Mouse (Mus musculus) CH12.LX (cell line): ENCODE measurements around the gene Hoxb8. TPM values are rescaled to one million over a fixed set of nuclear protein-coding genes. Genes with fewer than 3 reads are reported as not detected.

Source experiments
- DNase-seq: peaks from one replicate; pipeline ENCODE4 v3.0.0-alpha.2; 2013; ENCODE audit errors: extremely low read depth
- H3K27ac ChIP-seq: 2 replicates; pipeline ENCODE4 v1.5.1; 2012; ENCODE audit warnings: low read depth, mild to moderate bottlenecking, control low read depth, moderate library complexity; ENCODE audit not compliant: insufficient read depth
- H3K27me3 ChIP-seq: replicated peaks from 2 replicates; pipeline ENCODE3; 2012; ENCODE audit warnings: inconsistent platforms
- H3K36me3 ChIP-seq, 2 experiments: replicated peaks in 1 of 2; 2 replicates each; pipeline versions ENCODE3 to v1.6.1; 2012; ENCODE audit warnings: inconsistent platforms in 1 of 2, low read length in 1 of 2, mild to moderate bottlenecking in 1 of 2, mixed read lengths in 1 of 2, moderate library complexity in 1 of 2; ENCODE audit not compliant: control insufficient read depth in 1 of 2, insufficient read depth in 1 of 2
- H3K4me1 ChIP-seq, 2 experiments: 2 replicates each; pipeline ENCODE4 v1.6.1; 2012; ENCODE audit warnings: inconsistent platforms in 1 of 2, moderate library complexity in 1 of 2; ENCODE audit not compliant: insufficient read depth in 2 of 2, control insufficient read depth in 1 of 2
- H3K4me2 ChIP-seq: 2 replicates; pipeline ENCODE4 v1.6.1; 2012; ENCODE audit warnings: low read depth, mild to moderate bottlenecking, control low read depth; ENCODE audit not compliant: poor library complexity, insufficient read depth, severe bottlenecking
- H3K4me3 ChIP-seq, 3 experiments: fragments of 150-350 bp in 1 of 3; sonication (generic) in 1 of 3; replicated peaks in 1 of 3; 2 replicates each; pipeline versions ENCODE3 to v1.5.1; 2011 to 2012; ENCODE audit warnings: low read depth in 2 of 3, low read length in 2 of 3, mild to moderate bottlenecking in 2 of 3, moderate library complexity in 2 of 3, control low read depth in 1 of 3, improper control_type of control experiment in 1 of 3, inconsistent platforms in 1 of 3, mixed read lengths in 1 of 3; ENCODE audit not compliant: poor library complexity in 1 of 3
- H3K79me2 ChIP-seq: replicated peaks from 2 replicates; pipeline ENCODE4 v1.6.1; 2012; ENCODE audit warnings: mild to moderate bottlenecking, moderate library complexity; ENCODE audit not compliant: control insufficient read depth, poor library complexity, insufficient read depth, severe bottlenecking; ENCODE audit errors: extremely low read depth
- H3K9ac ChIP-seq: 2 replicates; pipeline ENCODE4 v1.6.1; 2012; ENCODE audit warnings: low read depth, mild to moderate bottlenecking, control low read depth, moderate library complexity; ENCODE audit not compliant: insufficient read depth
- H3K9me3 ChIP-seq: replicated peaks from 2 replicates; pipeline ENCODE3; 2012; ENCODE audit warnings: low read length, inconsistent platforms, mixed read lengths
- CHD1 ChIP-seq: IDR thresholded peaks from 2 replicates; pipeline ENCODE4 v1.6.1; 2012; ENCODE audit warnings: low read depth, low read length, improper control_type of control experiment, inconsistent platforms
- CHD2 ChIP-seq: IDR thresholded peaks from 2 replicates; pipeline ENCODE4 v1.6.1; 2011; ENCODE audit warnings: low read length, improper control_type of control experiment
- E2F4 ChIP-seq: IDR thresholded peaks from 2 replicates; pipeline ENCODE4 v1.6.1; 2011; ENCODE audit warnings: low read depth, low read length, improper control_type of control experiment; ENCODE audit not compliant: insufficient replicate concordance
- EP300 ChIP-seq: IDR thresholded peaks from 2 replicates; pipeline ENCODE4 v1.6.1; 2011; ENCODE audit warnings: low read length, improper control_type of control experiment
- ETS1 ChIP-seq: conservative IDR thresholded peaks from 2 replicates; pipeline ENCODE4 v1.6.1; 2012; ENCODE audit warnings: low read depth, mild to moderate bottlenecking, inconsistent platforms, low read length, improper control_type of control experiment, moderate library complexity
- JUND ChIP-seq: conservative IDR thresholded peaks from 2 replicates; pipeline ENCODE4 v1.6.1; 2011; ENCODE audit warnings: low read depth, low read length, improper control_type of control experiment
- KAT2A ChIP-seq: IDR thresholded peaks from 2 replicates; pipeline ENCODE4 v1.6.1; 2012; ENCODE audit warnings: low read length, improper control_type of control experiment, inconsistent platforms; ENCODE audit not compliant: insufficient replicate concordance
- MAFK ChIP-seq: IDR thresholded peaks from 2 replicates; pipeline ENCODE4 v1.6.1; 2011; ENCODE audit warnings: low read length, improper control_type of control experiment; ENCODE audit not compliant: insufficient replicate concordance
- MEF2A ChIP-seq: IDR thresholded peaks from 2 replicates; pipeline ENCODE4 v1.6.1; 2014; ENCODE audit warnings: low read depth, mild to moderate bottlenecking, inconsistent platforms, low read length, improper control_type of control experiment, borderline replicate concordance
- MXI1 ChIP-seq: IDR thresholded peaks from 2 replicates; pipeline ENCODE4 v1.6.1; 2011; ENCODE audit warnings: mild to moderate bottlenecking, low read depth, low read length, improper control_type of control experiment
- NELFE ChIP-seq: IDR thresholded peaks from 2 replicates; pipeline ENCODE4 v1.6.1; 2011; ENCODE audit warnings: low read depth, low read length, improper control_type of control experiment
- NRF1 ChIP-seq: IDR thresholded peaks from 2 replicates; pipeline ENCODE4 v1.6.1; 2014; ENCODE audit warnings: low read depth, mild to moderate bottlenecking, inconsistent platforms, low read length, improper control_type of control experiment, moderate library complexity
- PAX5 ChIP-seq: IDR thresholded peaks from 2 replicates; pipeline ENCODE4 v1.6.1; 2012; ENCODE audit warnings: low read length, inconsistent platforms, mixed read lengths
- POLR2A ChIP-seq: IDR thresholded peaks from 2 replicates; pipeline ENCODE4 v1.6.1; 2011; ENCODE audit warnings: low read depth, mild to moderate bottlenecking, improper control_type of control experiment, low read length
- POLR2AphosphoS2 ChIP-seq: IDR thresholded peaks from 2 replicates; pipeline ENCODE4 v1.6.1; 2011; ENCODE audit warnings: low read depth, low read length, improper control_type of control experiment
- RAD21 ChIP-seq: IDR thresholded peaks from 2 replicates; pipeline ENCODE4 v1.6.1; 2011; ENCODE audit warnings: low read depth, mild to moderate bottlenecking, low read length, improper control_type of control experiment, moderate library complexity
- RCOR1 ChIP-seq: conservative IDR thresholded peaks from 2 replicates; pipeline ENCODE4 v1.6.1; 2012; ENCODE audit warnings: low read depth, mild to moderate bottlenecking, inconsistent platforms, low read length, improper control_type of control experiment
- SIN3A ChIP-seq: IDR thresholded peaks from 2 replicates; pipeline ENCODE4 v1.6.1; 2012; ENCODE audit warnings: low read length, improper control_type of control experiment, inconsistent platforms
- TBP ChIP-seq: conservative IDR thresholded peaks from 2 replicates; pipeline ENCODE4 v1.6.1; 2011; ENCODE audit warnings: low read depth, low read length, improper control_type of control experiment
- TCF12 ChIP-seq: IDR thresholded peaks from 2 replicates; pipeline ENCODE4 v1.6.1; 2014; ENCODE audit warnings: low read depth, mild to moderate bottlenecking, inconsistent platforms, low read length, improper control_type of control experiment
- USF2 ChIP-seq: conservative IDR thresholded peaks from 2 replicates; pipeline ENCODE4 v1.6.1; 2011; ENCODE audit warnings: low read depth, low read length, improper control_type of control experiment
- ZC3H11A ChIP-seq: IDR thresholded peaks from 2 replicates; pipeline ENCODE4 v1.6.1; 2012; ENCODE audit warnings: low read depth, mild to moderate bottlenecking, inconsistent platforms, low read length, improper control_type of control experiment
- ZKSCAN1 ChIP-seq: IDR thresholded peaks from 2 replicates; pipeline ENCODE4 v1.6.1; 2012; ENCODE audit warnings: low read depth, inconsistent platforms, low read length, improper control_type of control experiment, borderline replicate concordance
- ZNF384 ChIP-seq: IDR thresholded peaks from 2 replicates; pipeline ENCODE4 v1.6.1; 2012; ENCODE audit warnings: low read depth, low read length, improper control_type of control experiment, inconsistent platforms
- dilution Hi-C: fragments of 300-500 bp; cut with MboI; formaldehyde crosslinking; loops from 2 replicates; pipeline ENCODE4 v1.14.3; 2020; ENCODE audit warnings: low sequenced_read_pairs; ENCODE audit not compliant: extremely low pct_unique_long_range_greater_than_20kb, extremely low pct_ligation_motif_present
- in situ Hi-C: fragments of 300-500 bp; cut with MboI; formaldehyde crosslinking; loops from 3 replicates; pipeline ENCODE4 v1.14.3; 2019; ENCODE audit warnings: low sequenced_read_pairs, low pct_ligation_motif_present, low pct_unique_long_range_greater_than_20kb, mixed read lengths
- polyA plus RNA-seq: library from polyadenylated mRNA; unstranded; fragments of >175 nt; gene quantifications from 2 replicates; pipeline ENCODE4 v1.2.1, GENCODE M21; 2012; ENCODE audit warnings: low read depth; ENCODE audit not compliant: insufficient read length
- total RNA-seq, 2 experiments: library from RNA; depleted of rRNA; stranded (reverse); fragments of 300-350 nt in 1 of 2; fragments of >200 nt in 1 of 2; gene quantifications; 2 replicates each; pipeline ENCODE4 v1.2.3; 2012 to 2014

Gene Hoxb8
- total and polyA plus RNA-seq, 3 experiments, result not detected

DNA sequence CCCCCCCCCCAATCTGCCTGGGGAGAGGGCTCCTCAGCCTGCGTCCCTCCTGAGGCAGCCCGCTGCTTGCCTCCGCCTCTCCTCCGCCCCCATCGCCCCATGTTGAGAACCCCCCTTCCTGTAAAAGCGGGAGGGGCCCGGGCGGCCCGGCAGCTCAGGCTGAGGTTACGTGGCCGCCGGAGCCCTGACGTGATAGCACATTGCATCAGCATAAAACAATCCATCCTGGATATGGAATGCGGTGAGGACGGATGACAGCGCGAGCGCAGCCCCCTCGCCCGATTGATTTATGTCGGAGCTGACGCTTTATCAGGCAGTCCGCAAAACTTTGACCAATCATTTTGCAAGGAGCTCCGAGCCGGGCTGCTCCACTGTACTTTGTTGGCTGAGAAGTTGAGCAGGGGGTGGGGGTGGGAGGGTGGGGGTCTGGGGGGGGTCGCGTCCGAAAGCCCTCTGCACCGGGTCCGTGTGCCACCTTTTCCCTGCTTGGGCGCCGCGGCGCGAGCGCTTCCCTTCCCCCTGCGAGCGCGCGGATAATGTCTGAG, 10.6 kb upstream of the Hoxb8 start, which contains the start of gene Hoxb9:
Hoxb9 (plus strand) TSS at position 462 of the 545 bp plus-strand sequence.
- no peak within 1 kb of the TSS for H3K9ac ChIP-seq
- no peak within 1 kb of the TSS for H3K4me2 ChIP-seq
- no peaks in the 10 kb centered on the region for H3K36me3 ChIP-seq
- dilution Hi-C loops, result no loop called here
- TF ChIP-seq MXI1 (no peak), RCOR1 (no peak), EP300 (no peak), KAT2A (no peak), CHD1 (no peak), NELFE (no peak), POLR2A (no peak), E2F4 (no peak), TBP (no peak), JUND (no peak)
- DNase-seq, result no peak
- peaks cover 14% of the 10 kb centered on the region for H3K9me3 ChIP-seq
- H3K27ac ChIP-seq, result no peak within 1 kb of the TSS
- in situ Hi-C loops, result no loop called here
- H3K4me3 ChIP-seq, result no peak within 1 kb of the TSS
- H3K4me1 ChIP-seq, result peaks cover 0 to 5% of the 10 kb centered on the region in 2 experiments; a peak in 1 of 4 replicates
- H3K27me3 ChIP-seq, result peaks cover 96% of the 10 kb centered on the region
- no peaks in the 10 kb centered on the region for H3K79me2 ChIP-seq

DNA sequence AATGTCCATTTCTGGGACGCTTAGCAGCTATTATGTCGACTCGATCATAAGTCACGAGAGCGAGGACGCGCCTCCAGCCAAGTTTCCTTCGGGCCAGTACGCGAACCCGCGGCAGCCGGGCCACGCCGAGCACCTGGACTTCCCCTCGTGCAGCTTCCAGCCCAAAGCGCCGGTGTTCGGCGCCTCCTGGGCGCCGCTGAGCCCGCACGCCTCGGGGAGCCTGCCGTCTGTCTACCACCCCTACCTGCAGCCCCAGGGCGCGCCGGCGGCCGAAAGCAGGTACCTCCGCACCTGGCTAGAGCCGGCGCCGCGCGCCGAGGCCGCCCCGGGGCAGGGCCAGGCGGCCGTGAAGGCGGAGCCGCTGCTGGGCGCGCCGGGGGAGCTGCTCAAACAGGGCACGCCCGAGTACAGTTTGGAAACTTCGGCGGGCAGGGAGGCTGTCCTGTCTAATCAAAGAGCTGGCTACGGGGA, 10.1 kb upstream of the Hoxb8 start:
- TF ChIP-seq MXI1 (no peak), SIN3A (no peak), ZC3H11A (no peak), CHD2 (no peak), MEF2A (no peak), MAFK (no peak), RAD21 (no peak), POLR2AphosphoS2 (no peak), ZKSCAN1 (no peak), USF2 (no peak), TCF12 (no peak), ETS1 (no peak), PAX5 (no peak), CHD1 (no peak), NRF1 (no peak), TBP (no peak), ZNF384 (no peak), JUND (no peak)
- H3K27ac ChIP-seq, result no peak overlapping the region
- no peaks in the 10 kb centered on the region for H3K36me3 ChIP-seq
- dilution Hi-C loops (no loop called here), in situ Hi-C loops (no loop called here)
- H3K27me3 ChIP-seq, result peaks cover 98% of the 10 kb centered on the region
- DNase-seq, result no peak
- no peak overlapping the region for H3K4me3 ChIP-seq
- no peak overlapping the region for H3K9ac ChIP-seq
- H3K4me1 ChIP-seq, result peaks cover 0 to 5% of the 10 kb centered on the region in 2 experiments; a peak in 1 of 4 replicates
- no peaks in the 10 kb centered on the region for H3K79me2 ChIP-seq
- H3K9me3 ChIP-seq, result peaks cover 14% of the 10 kb centered on the region
- H3K4me2 ChIP-seq, result no peak overlapping the region
